Mouse (Mus musculus): ENCODE data around the gene Glud1. TPM values are rescaled to one million over a fixed set of nuclear protein-coding genes. Genes with fewer than 3 reads are reported as not detected.

The Glud1 gene
- polyA plus RNA-seq, 2 experiments = 145 to 186 TPM

GRCm38 (mm10) chr14:34365147-34365507 is 54.6 kb downstream of the Glud1 start:
- no peak for TF ChIP-seq EP300 (IDR thresholded peaks at IDR 0.05; ENCODE audit: low read depth)
- TF ChIP-seq CTCF (IDR thresholded peaks at IDR 0.05; ENCODE audit: low read depth) = no peak
- Histone ChIP-seq H3K9me3 (ENCODE audit: control insufficient read depth, low read length) (no peaks in the 10 kb centered on the region), H3K9ac (replicated peaks) (no peak overlapping the region), H3K4me3 (ENCODE audit: insufficient read depth in 1 of 2, low read depth in 2 of 2, low read length in 2 of 2) (no peak overlapping the region), H3K27me3 (ENCODE audit: control insufficient read depth, insufficient read depth, low read length) (no peaks in the 10 kb centered on the region), H3K4me1 (replicated peaks; ENCODE audit: control insufficient read depth in 2 of 2, insufficient read depth in 2 of 2, low read length in 1 of 2) (0 out of 4 replicates have a peak, but pooled peaks cover 0 to 3% of the 10 kb centered on the region in 2 experiments), H3K36me3 (replicated peaks; ENCODE audit: control insufficient read depth, insufficient read depth, low read depth) (no peaks in the 10 kb centered on the region), H3K27ac (no peak overlapping the region), H3K4me2 (ENCODE audit: low read depth) (no peak overlapping the region)
- DNase-seq (ENCODE audit: low read depth in 3 of 3, low spot score in 3 of 3) (no peak), ATAC-seq (ENCODE audit: insufficient read depth) (no peak)
- 71% methylated on average over 2 of the region's 2 CpGs for WGBS (ENCODE audit: insufficient replicate concordance)

DNA sequence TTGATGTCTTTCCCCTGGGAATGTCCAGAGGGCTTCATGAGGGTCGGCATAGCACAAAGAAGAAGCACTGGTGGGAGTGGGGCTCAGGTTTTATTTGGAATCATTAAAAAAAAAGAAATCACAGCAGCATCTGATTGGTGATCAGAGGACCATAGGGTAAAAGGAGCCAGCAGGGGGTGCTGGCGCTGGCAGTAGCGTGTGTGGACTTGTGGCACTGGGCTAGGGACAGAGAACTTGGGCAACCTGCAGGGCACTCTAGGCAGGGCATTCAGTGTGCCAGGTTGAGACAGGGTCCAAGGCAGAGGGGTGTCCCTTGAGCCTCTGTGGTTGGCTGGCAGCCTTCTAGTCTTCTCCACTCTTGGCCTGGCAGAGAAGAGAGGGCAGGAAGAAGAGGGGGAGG is 59.7 kb downstream of the Glud1 start:
- H3K36me3 ChIP-seq (replicated peaks; ENCODE audit: control insufficient read depth, insufficient read depth, low read depth) = no peaks in the 10 kb centered on the region
- no peaks in the 10 kb centered on the region for H3K9me3 ChIP-seq (ENCODE audit: control insufficient read depth, low read length)
- 40% methylated on average over 3 of the region's 3 CpGs for WGBS (ENCODE audit: insufficient replicate concordance)
- no peak for ATAC-seq (ENCODE audit: insufficient read depth)
- H3K27me3 ChIP-seq (ENCODE audit: control insufficient read depth, insufficient read depth, low read length) = no peaks in the 10 kb centered on the region
- H3K4me3 ChIP-seq (ENCODE audit: insufficient read depth in 1 of 2, low read depth in 2 of 2, low read length in 2 of 2) = no peak overlapping the region
- no peak overlapping the region for H3K9ac ChIP-seq (replicated peaks)
- H3K4me1 ChIP-seq (replicated peaks; ENCODE audit: control insufficient read depth in 2 of 2, insufficient read depth in 2 of 2, low read length in 1 of 2) = no peaks in the 10 kb centered on the region
- DNase-seq (ENCODE audit: low read depth in 3 of 3, low spot score in 3 of 3) = no peak
- TF ChIP-seq CTCF (IDR thresholded peaks at IDR 0.05; ENCODE audit: low read depth) (peak; percentile 26), EP300 (IDR thresholded peaks at IDR 0.05; ENCODE audit: low read depth) (no peak)
- no peak overlapping the region for H3K4me2 ChIP-seq (ENCODE audit: low read depth)
- H3K27ac ChIP-seq = no peak overlapping the region

DNA sequence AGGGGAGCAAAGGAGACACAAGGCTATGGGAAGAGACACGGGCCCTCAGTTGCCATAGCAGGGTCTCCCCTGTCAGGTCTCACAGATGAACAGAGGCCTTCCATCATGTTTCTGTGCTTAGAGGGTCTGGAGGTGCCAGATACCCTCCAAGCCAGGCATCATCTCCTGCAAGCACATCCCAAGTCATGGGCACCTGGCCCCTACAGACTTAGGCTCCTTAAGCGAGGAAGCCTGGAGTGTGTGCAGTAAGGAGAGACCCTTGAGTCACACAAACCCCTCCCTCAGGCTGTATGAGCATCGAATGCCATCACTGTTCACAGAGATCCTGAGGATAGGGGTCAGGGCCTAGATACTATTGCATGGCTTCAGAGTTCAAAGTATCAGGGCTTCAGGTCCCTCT is 60.4 kb downstream of the Glud1 start:
- H3K4me2 ChIP-seq (ENCODE audit: low read depth) = no peak overlapping the region
- no peaks in the 10 kb centered on the region for H3K9me3 ChIP-seq (ENCODE audit: control insufficient read depth, low read length)
- no peaks in the 10 kb centered on the region for H3K36me3 ChIP-seq (replicated peaks; ENCODE audit: control insufficient read depth, insufficient read depth, low read depth)
- H3K4me3 ChIP-seq (ENCODE audit: insufficient read depth in 1 of 2, low read depth in 2 of 2, low read length in 2 of 2) = no peak overlapping the region
- WGBS (ENCODE audit: insufficient replicate concordance) = 51% methylated on average over 3 of the region's 3 CpGs
- H3K27ac ChIP-seq = no peak overlapping the region
- no peak for TF ChIP-seq EP300 (IDR thresholded peaks at IDR 0.05; ENCODE audit: low read depth)
- TF ChIP-seq CTCF (IDR thresholded peaks at IDR 0.05; ENCODE audit: low read depth) = no peak
- H3K9ac ChIP-seq (replicated peaks) = no peak overlapping the region
- DNase-seq (ENCODE audit: low read depth in 3 of 3, low spot score in 3 of 3) (no peak), ATAC-seq (ENCODE audit: insufficient read depth) (no peak)
- H3K27me3 ChIP-seq (ENCODE audit: control insufficient read depth, insufficient read depth, low read length) = no peaks in the 10 kb centered on the region
- no peaks in the 10 kb centered on the region for H3K4me1 ChIP-seq (replicated peaks; ENCODE audit: control insufficient read depth in 2 of 2, insufficient read depth in 2 of 2, low read length in 1 of 2)

DNA sequence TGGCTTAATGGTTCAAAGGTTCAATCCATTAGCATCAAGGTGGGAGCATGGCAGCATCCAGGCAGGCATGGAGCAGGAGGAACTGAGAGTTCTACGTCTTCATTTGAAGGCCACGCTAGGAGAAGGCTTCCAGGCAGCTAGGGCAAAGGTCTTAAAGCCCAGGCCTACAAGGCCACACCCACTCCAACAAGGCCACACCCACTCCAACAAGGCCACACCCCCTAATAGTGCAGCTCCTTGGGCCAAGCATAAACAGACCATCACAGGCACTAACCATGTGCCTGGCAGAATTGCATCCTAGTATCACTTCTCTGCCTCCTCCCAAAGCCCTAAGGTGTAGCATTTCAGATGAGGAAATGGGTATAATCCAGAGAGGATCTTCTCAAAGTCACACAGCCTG is 61.2 kb downstream of the Glud1 start:
- DNase-seq (ENCODE audit: low read depth in 3 of 3, low spot score in 3 of 3) = no peak
- 60% methylated on average over 2 of the region's 2 CpGs for WGBS (ENCODE audit: insufficient replicate concordance)
- H3K4me3 ChIP-seq (ENCODE audit: insufficient read depth in 1 of 2, low read depth in 2 of 2, low read length in 2 of 2) = no peak overlapping the region
- no peak for ATAC-seq (ENCODE audit: insufficient read depth)
- no peaks in the 10 kb centered on the region for H3K4me1 ChIP-seq (replicated peaks; ENCODE audit: control insufficient read depth in 2 of 2, insufficient read depth in 2 of 2, low read length in 1 of 2)
- H3K9me3 ChIP-seq (ENCODE audit: control insufficient read depth, low read length) = no peaks in the 10 kb centered on the region
- H3K27me3 ChIP-seq (ENCODE audit: control insufficient read depth, insufficient read depth, low read length) = no peaks in the 10 kb centered on the region
- no peak overlapping the region for H3K4me2 ChIP-seq (ENCODE audit: low read depth)
- H3K9ac ChIP-seq (replicated peaks) = no peak overlapping the region
- no peak for TF ChIP-seq CTCF (IDR thresholded peaks at IDR 0.05; ENCODE audit: low read depth)
- TF ChIP-seq EP300 (IDR thresholded peaks at IDR 0.05; ENCODE audit: low read depth) = no peak
- H3K27ac ChIP-seq = no peak overlapping the region
- no peaks in the 10 kb centered on the region for H3K36me3 ChIP-seq (replicated peaks; ENCODE audit: control insufficient read depth, insufficient read depth, low read depth)

- no peak for DNase-seq (ENCODE audit: low read depth in 3 of 3, low spot score in 3 of 3)
- no peak overlapping the region for H3K4me3 ChIP-seq (ENCODE audit: insufficient read depth in 1 of 2, low read depth in 2 of 2, low read length in 2 of 2)
- no peaks in the 10 kb centered on the region for H3K36me3 ChIP-seq (replicated peaks; ENCODE audit: control insufficient read depth, insufficient read depth, low read depth)
- no peaks in the 10 kb centered on the region for H3K27me3 ChIP-seq (ENCODE audit: control insufficient read depth, insufficient read depth, low read length)
- H3K4me1 ChIP-seq (replicated peaks; ENCODE audit: control insufficient read depth in 2 of 2, insufficient read depth in 2 of 2, low read length in 1 of 2) = no peaks in the 10 kb centered on the region
- no peak for ATAC-seq (ENCODE audit: insufficient read depth)
- no peak overlapping the region for H3K4me2 ChIP-seq (ENCODE audit: low read depth)
- H3K9me3 ChIP-seq (ENCODE audit: control insufficient read depth, low read length) = no peaks in the 10 kb centered on the region
- TF ChIP-seq CTCF (IDR thresholded peaks at IDR 0.05; ENCODE audit: low read depth) (peak; percentile 61), EP300 (IDR thresholded peaks at IDR 0.05; ENCODE audit: low read depth) (no peak)
- no peak overlapping the region for H3K9ac ChIP-seq (replicated peaks)
- H3K27ac ChIP-seq = no peak overlapping the region
- WGBS (ENCODE audit: insufficient replicate concordance) = 67% methylated on average over 6 of the region's 6 CpGs
Observed at GRCm38 (mm10) chr14:34372646-34373045, 62.1 kb downstream of the Glud1 start.
